Mouse (Mus musculus) cortical plate, adult 2 months (tissue): ENCODE data around the gene Prl. TPM values are rescaled to one million over a fixed set of nuclear protein-coding genes. Genes with fewer than 3 reads are reported as not detected.
"Not testable (repeated sequence)": the region's sequence is repeated elsewhere in the genome, so short reads cannot be mapped to it uniquely, and the experiment has no call there.

Source experiments
- H3K27ac ChIP-seq: fragments of 200-500 bp; 2 replicates; pipeline ENCODE4 v1.5.1; 2012; ENCODE audit warnings: low read length, control low read depth, inconsistent platforms; ENCODE audit not compliant: insufficient read depth
- H3K4me1 ChIP-seq: fragments of 200-500 bp; 2 replicates; pipeline ENCODE4 v1.6.1; 2011; ENCODE audit warnings: low read length; ENCODE audit not compliant: control insufficient read depth, insufficient read depth
- H3K4me3 ChIP-seq: fragments of 200-500 bp; 2 replicates; pipeline ENCODE4 v1.5.1; 2011; ENCODE audit warnings: mild to moderate bottlenecking, low read length, control low read depth; ENCODE audit not compliant: insufficient read depth
- CTCF ChIP-seq: fragments of 200-500 bp; IDR thresholded peaks from 2 replicates; pipeline ENCODE4 v1.5.1; 2011; ENCODE audit warnings: mild to moderate bottlenecking, control low read depth, low read length; ENCODE audit not compliant: insufficient read depth; ENCODE audit errors: extremely low read depth
- POLR2A ChIP-seq: fragments of 200-500 bp; IDR thresholded peaks from 2 replicates; pipeline ENCODE4 v1.6.1; 2011; ENCODE audit warnings: mild to moderate bottlenecking, low read length, control low read depth; ENCODE audit not compliant: insufficient read depth; ENCODE audit errors: extremely low read depth
- polyA plus RNA-seq: library from polyadenylated mRNA; depleted of rRNA; stranded (reverse); fragments of >200 nt; gene quantifications from 2 replicates; pipeline ENCODE4 v1.2.3, GENCODE M21; 2012; rRNA removed

The Prl gene
- polyA plus RNA-seq, result 0.15 TPM in 1 of 2 replicates, not detected in the other

- Histone ChIP-seq H3K4me3 (no peak within 1 kb of the TSS), H3K4me1 (no peaks in the 10 kb centered on the region), H3K27ac (no peak within 1 kb of the TSS)
- TF ChIP-seq CTCF, result no peak
- no peak for TF ChIP-seq POLR2A
These were observed at the start of gene Prl for GRCm38 (mm10) chr13:27057270-27057669. TSS of gene Prl (plus strand) at chr13:27057570.

GRCm38 (mm10) chr13:27026614-27027013 lies 30.8 kb upstream of the Prl start:
- H3K4me3 ChIP-seq, result no peak overlapping the region
- no peak overlapping the region for H3K27ac ChIP-seq
- H3K4me1 ChIP-seq, result no peaks in the 10 kb centered on the region
- TF ChIP-seq POLR2A (no peak), CTCF (no peak)

- Histone ChIP-seq H3K4me1 (no peaks in the 10 kb centered on the region), H3K27ac (no peak overlapping the region), H3K4me3 (no peak overlapping the region)
- TF ChIP-seq POLR2A (no peak), CTCF (no peak)
These were observed 30.0 kb upstream of the Prl start for GRCm38 (mm10) chr13:27027376-27027775.

GRCm38 (mm10) chr13:27028501-27029240 lies 28.7 kb upstream of the Prl start:
- H3K4me3 ChIP-seq, result no peak overlapping the region
- H3K27ac ChIP-seq, result no peak overlapping the region
- no peak for TF ChIP-seq CTCF
- no peak for TF ChIP-seq POLR2A
- H3K4me1 ChIP-seq, result no peaks in the 10 kb centered on the region

GRCm38 (mm10) chr13:27031101-27031852 lies 26.1 kb upstream of the Prl start:
- no peak overlapping the region for H3K4me3 ChIP-seq
- H3K4me1 ChIP-seq, result no peaks in the 10 kb centered on the region
- no peak overlapping the region for H3K27ac ChIP-seq
- TF ChIP-seq CTCF, result no peak
- no peak for TF ChIP-seq POLR2A

GRCm38 (mm10) chr13:27031853-27032240 lies 25.5 kb upstream of the Prl start:
- Histone ChIP-seq H3K4me1 (no peaks in the 10 kb centered on the region), H3K27ac (no peak overlapping the region), H3K4me3 (no peak overlapping the region)
- TF ChIP-seq CTCF, result no peak
- no peak for TF ChIP-seq POLR2A

- Histone ChIP-seq H3K27ac (no peak overlapping the region), H3K4me3 (no peak overlapping the region), H3K4me1 (no peaks in the 10 kb centered on the region)
- TF ChIP-seq POLR2A (no peak), CTCF (no peak)
These were observed 24.4 kb upstream of the Prl start for GRCm38 (mm10) chr13:27032998-27033397.

GRCm38 (mm10) chr13:27042185-27042584 lies 15.2 kb upstream of the Prl start:
- Histone ChIP-seq H3K4me1 (no peaks in the 10 kb centered on the region), H3K4me3 (no peak overlapping the region), H3K27ac (no peak overlapping the region)
- TF ChIP-seq POLR2A, result no peak
- TF ChIP-seq CTCF, result no peak

- Histone ChIP-seq H3K4me1 (no peaks in the 10 kb centered on the region), H3K27ac (no peak overlapping the region), H3K4me3 (no peak overlapping the region)
- TF ChIP-seq POLR2A (no peak), CTCF (no peak)
These were observed 14.0 kb upstream of the Prl start for GRCm38 (mm10) chr13:27043326-27043725.

- Histone ChIP-seq H3K4me3 (no peak overlapping the region), H3K27ac (no peak overlapping the region), H3K4me1 (no peaks in the 10 kb centered on the region)
- no peak for TF ChIP-seq CTCF
- no peak for TF ChIP-seq POLR2A
These were observed 1.8 kb downstream of the Prl start for GRCm38 (mm10) chr13:27059177-27059576.

- not testable (repeated sequence) for H3K27ac ChIP-seq, H3K4me1 ChIP-seq, H3K4me3 ChIP-seq
These were observed 36.5 kb downstream of the Prl start, which contains the start of gene Prl3d1 for GRCm38 (mm10) chr13:27093890-27094289. TSS of gene Prl3d1 (plus strand) at chr13:27094190.

Other genes starting within 250 kb of the Prl start
- gene Prl3d1, start 36.6 kb downstream of the Prl start, polyA plus RNA-seq, result not detected in 2 replicates
- gene Prl3d2, start 64.1 kb downstream of the Prl start, polyA plus RNA-seq, result not detected in 2 replicates
- not detected in 2 replicates for gene Prl3d3, start 99.2 kb downstream of the Prl start, polyA plus RNA-seq
- not detected in 2 replicates for gene Prl3c1, start 139.1 kb downstream of the Prl start, polyA plus RNA-seq
- 0.17 and 0.21 TPM in 2 replicates for gene Prl3b1, start 184.3 kb downstream of the Prl start, polyA plus RNA-seq
- not detected in 2 replicates for gene Prl3a1, start 201.9 kb downstream of the Prl start, polyA plus RNA-seq